Mouse (Mus musculus) limb, embryonic 14.5 days (tissue): ENCODE measurements at regions not wholly inside any gene's neighbourhood (a gene's known extent, or its start where the extent isn't known, plus 50 kb on each side); places are given as distances from the start of the nearest gene placed in this dataset.

Experiments used
- ATAC-seq: fragments of 200-750 bp; cut with Nextera tagmentation; 2 replicates; pipeline ENCODE4 v1.8.0; 2017; ENCODE audit warnings: low read depth, moderate number of reproducible peaks, moderate TSS enrichment; ENCODE audit not compliant: low FRiP score
- DNase-seq: peaks from one replicate; pipeline ENCODE4 v3.0.0-alpha.2; 2015; ENCODE audit warnings: low spot score
- H3K27ac ChIP-seq: fragments of 300-500 bp; sonication (generic); replicated peaks from 2 replicates; pipeline ENCODE4 v1.5.1; 2014; ENCODE audit warnings: low read depth, mild to moderate bottlenecking, low read length, moderate library complexity, mixed read lengths
- H3K27me3 ChIP-seq: fragments of 300-500 bp; sonication (generic); 2 replicates; pipeline ENCODE4 v1.6.1; 2014; ENCODE audit warnings: low read length, mixed read lengths; ENCODE audit not compliant: control insufficient read depth, insufficient read depth
- H3K36me3 ChIP-seq: fragments of 300-500 bp; sonication (generic); 2 replicates; pipeline ENCODE4 v1.6.1; 2014; ENCODE audit warnings: mild to moderate bottlenecking, low read length, moderate library complexity, mixed read lengths; ENCODE audit not compliant: control insufficient read depth, insufficient read depth
- H3K4me1 ChIP-seq: fragments of 300-500 bp; sonication (generic); 2 replicates; pipeline ENCODE4 v1.6.1; 2014; ENCODE audit warnings: antibody characterized with exemption, low read length, mixed read lengths; ENCODE audit not compliant: control insufficient read depth, insufficient read depth
- H3K4me2 ChIP-seq: fragments of 300-500 bp; sonication (generic); replicated peaks from 2 replicates; pipeline ENCODE4 v1.6.1; 2014; ENCODE audit warnings: low read depth, mild to moderate bottlenecking, low read length, moderate library complexity; ENCODE audit not compliant: severe bottlenecking
- H3K4me3 ChIP-seq: fragments of 300-500 bp; sonication (generic); replicated peaks from 2 replicates; pipeline ENCODE4 v1.5.1; 2014; ENCODE audit warnings: low read length
- H3K9ac ChIP-seq: fragments of 300-500 bp; sonication (generic); 2 replicates; pipeline ENCODE4 v1.6.1; 2014; ENCODE audit warnings: mild to moderate bottlenecking, low read depth, low read length, moderate library complexity; ENCODE audit not compliant: severe bottlenecking
- H3K9me3 ChIP-seq: fragments of 300-500 bp; sonication (generic); 2 replicates; pipeline ENCODE4 v1.6.1; 2016; ENCODE audit warnings: low read length; ENCODE audit not compliant: control insufficient read depth
- POLR2A ChIP-seq: fragments of 200-500 bp; IDR thresholded peaks from 2 replicates; pipeline ENCODE4 v1.8.0; 2012; ENCODE audit warnings: inconsistent platforms, mild to moderate bottlenecking, moderate library complexity, borderline replicate concordance; ENCODE audit not compliant: insufficient read depth, insufficient read length; ENCODE audit errors: extremely low read depth
- WGBS: fragments of 180-500 bp; shearing (Covaris S2); extraction: QIAGEN DNeasy Blood & Tissue Kit; methylation state at CpG from one replicate; pipeline ENCODE4 v1.1.7; 2014; 5-methylcytosine and 5-hydroxymethylcytosine counted together

GRCm38 (mm10) chr9:69705942-69706341, 54.8 kb downstream of the Foxb1 start:
- WGBS, result 38% methylated on average over 8 of the region's 8 CpGs
- no peak for ATAC-seq
- H3K27ac ChIP-seq, result no peak overlapping the region

DNA sequence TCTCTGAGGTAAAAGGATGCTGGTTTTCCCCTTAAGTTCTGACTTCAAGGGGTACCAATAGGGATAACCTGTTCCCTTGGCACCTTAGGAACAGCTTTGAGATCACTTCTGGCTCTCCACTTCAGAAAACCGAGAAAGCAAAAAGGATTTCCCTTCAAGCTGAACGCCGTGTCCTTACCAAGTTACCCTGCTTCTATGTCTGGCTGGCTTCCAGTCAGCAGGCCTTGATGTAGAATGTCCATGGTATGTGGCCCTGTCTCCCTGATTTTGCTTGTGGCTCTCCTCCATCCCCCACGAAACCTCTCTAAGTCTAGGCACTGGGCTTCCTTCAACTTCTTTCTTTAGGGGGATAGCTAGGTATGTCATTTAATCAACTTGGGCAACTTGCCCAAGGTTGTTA, 55.7 kb downstream of the Foxb1 start:
- no peak overlapping the region for H3K4me2 ChIP-seq
- WGBS, result 36% methylated on average over 4 of the region's 4 CpGs
- H3K27ac ChIP-seq, result no peak overlapping the region
- no peak for TF ChIP-seq POLR2A
- ATAC-seq (no peak), DNase-seq (no peak)
- no peak overlapping the region for H3K4me3 ChIP-seq
- no peaks in the 10 kb centered on the region for H3K9me3 ChIP-seq
- H3K4me1 ChIP-seq, result no peaks in the 10 kb centered on the region
- H3K9ac ChIP-seq, result no peak overlapping the region
- no peaks in the 10 kb centered on the region for H3K36me3 ChIP-seq
- H3K27me3 ChIP-seq, result no peaks in the 10 kb centered on the region

More at GRCm38 (mm10) chr9:69705942-69706341, 54.8 kb downstream of the Foxb1 start:
- H3K4me2 ChIP-seq, result no peak overlapping the region
- DNase-seq, result no peak
- H3K36me3 ChIP-seq, result no peaks in the 10 kb centered on the region
- no peaks in the 10 kb centered on the region for H3K4me1 ChIP-seq
- no peaks in the 10 kb centered on the region for H3K27me3 ChIP-seq
- H3K4me3 ChIP-seq, result no peak overlapping the region
- no peak for TF ChIP-seq POLR2A
- no peak overlapping the region for H3K9ac ChIP-seq
- no peaks in the 10 kb centered on the region for H3K9me3 ChIP-seq

GRCm38 (mm10) chr9:69703731-69704130, 57.0 kb downstream of the Foxb1 start:
- no peak overlapping the region for H3K4me3 ChIP-seq
- H3K4me1 ChIP-seq, result no peaks in the 10 kb centered on the region
- H3K27me3 ChIP-seq, result no peaks in the 10 kb centered on the region
- DNase-seq (no peak), ATAC-seq (no peak)
- no peaks in the 10 kb centered on the region for H3K9me3 ChIP-seq
- no peak for TF ChIP-seq POLR2A
- H3K9ac ChIP-seq, result no peak overlapping the region
- H3K36me3 ChIP-seq, result no peaks in the 10 kb centered on the region
- 61% methylated on average over 7 of the region's 7 CpGs for WGBS
- no peak overlapping the region for H3K4me2 ChIP-seq
- H3K27ac ChIP-seq, result no peak overlapping the region

- Histone ChIP-seq H3K36me3 (no peaks in the 10 kb centered on the region), H3K27me3 (no peaks in the 10 kb centered on the region), H3K27ac (no peak overlapping the region), H3K4me2 (no peak overlapping the region), H3K9me3 (no peaks in the 10 kb centered on the region), H3K4me3 (no peak overlapping the region), H3K4me1 (no peaks in the 10 kb centered on the region), H3K9ac (no peak overlapping the region)
- ATAC-seq (no peak), DNase-seq (no peak)
- no peak for TF ChIP-seq POLR2A
- 85% methylated on average over 8 of the region's 8 CpGs for WGBS
Observed at GRCm38 (mm10) chr9:69702156-69702928, 58.4 kb downstream of the Foxb1 start.

DNA sequence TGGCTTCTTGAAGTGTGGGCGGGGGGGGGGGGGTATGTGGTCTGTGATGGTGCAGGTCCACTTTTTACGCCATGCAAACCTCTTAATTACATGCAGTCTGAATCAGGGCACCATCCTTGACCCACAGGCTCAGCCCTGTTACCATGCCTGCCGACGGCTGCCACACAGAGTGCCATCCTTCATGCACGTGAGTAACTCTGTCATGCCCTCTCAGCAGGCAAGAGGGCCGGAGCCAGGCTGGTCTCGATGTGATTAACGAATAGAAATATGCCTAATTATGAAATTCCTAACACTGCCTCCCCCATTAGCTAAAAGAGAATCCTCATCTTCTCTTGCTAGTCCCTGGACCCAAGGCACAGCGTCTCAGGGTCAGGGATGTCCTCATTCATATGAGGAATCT, 60.0 kb downstream of the Foxb1 start:
- DNase-seq (no peak), ATAC-seq (no peak)
- Histone ChIP-seq H3K4me3 (no peak overlapping the region), H3K36me3 (no peaks in the 10 kb centered on the region), H3K27ac (no peak overlapping the region), H3K4me1 (no peaks in the 10 kb centered on the region), H3K27me3 (no peaks in the 10 kb centered on the region), H3K9ac (no peak overlapping the region), H3K4me2 (no peak overlapping the region), H3K9me3 (no peaks in the 10 kb centered on the region)
- 90% methylated on average over 8 of the region's 9 CpGs for WGBS
- TF ChIP-seq POLR2A, result no peak
